Mouse (Mus musculus) heart, adult 8-10 months (tissue): ENCODE results near the gene Traf3ip3. TPM values are rescaled to one million over a fixed set of nuclear protein-coding genes. Genes with fewer than 3 reads are reported as not detected.

Source experiments
- DNase-seq: peaks from one replicate; pipeline ENCODE4 v3.0.0; 2022; ENCODE audit warnings: low spot score
- total RNA-seq, 4 experiments: library from RNA; stranded (reverse); gene quantifications; 2 replicates each; pipeline ENCODE4 v1.2.4; 2022

Gene Traf3ip3
- total RNA-seq, 4 experiments from 2014 or later = 0.63 to 1.3 (median 0.96) TPM

GRCm38 (mm10) chr1:193160317-193161032, 41.0 kb downstream of the Traf3ip3 start:
- no peak for DNase-seq

- no peak for DNase-seq
These were observed 41.9 kb downstream of the Traf3ip3 start for GRCm38 (mm10) chr1:193159613-193160012.

- DNase-seq = no peak
These were observed 42.3 kb downstream of the Traf3ip3 start for GRCm38 (mm10) chr1:193159163-193159562.

DNA sequence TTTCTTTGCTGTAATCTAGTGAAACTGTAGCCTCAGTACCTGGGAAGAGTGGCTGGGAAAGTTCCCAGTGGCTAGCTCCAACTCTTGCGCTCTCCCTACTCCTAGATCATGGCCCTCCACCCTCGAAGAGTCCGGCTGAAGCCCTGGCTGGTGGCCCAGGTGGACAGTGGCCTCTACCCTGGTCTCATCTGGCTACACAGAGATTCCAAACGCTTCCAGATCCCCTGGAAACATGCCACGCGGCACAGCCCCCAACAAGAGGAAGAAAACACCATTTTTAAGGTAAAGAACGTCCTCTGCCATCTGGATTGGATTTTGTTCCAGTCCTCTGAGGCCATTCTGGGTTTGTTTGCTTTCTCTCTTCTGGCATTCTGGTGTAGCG, 44.4 kb downstream of the Traf3ip3 start:
- no peak for DNase-seq

DNA sequence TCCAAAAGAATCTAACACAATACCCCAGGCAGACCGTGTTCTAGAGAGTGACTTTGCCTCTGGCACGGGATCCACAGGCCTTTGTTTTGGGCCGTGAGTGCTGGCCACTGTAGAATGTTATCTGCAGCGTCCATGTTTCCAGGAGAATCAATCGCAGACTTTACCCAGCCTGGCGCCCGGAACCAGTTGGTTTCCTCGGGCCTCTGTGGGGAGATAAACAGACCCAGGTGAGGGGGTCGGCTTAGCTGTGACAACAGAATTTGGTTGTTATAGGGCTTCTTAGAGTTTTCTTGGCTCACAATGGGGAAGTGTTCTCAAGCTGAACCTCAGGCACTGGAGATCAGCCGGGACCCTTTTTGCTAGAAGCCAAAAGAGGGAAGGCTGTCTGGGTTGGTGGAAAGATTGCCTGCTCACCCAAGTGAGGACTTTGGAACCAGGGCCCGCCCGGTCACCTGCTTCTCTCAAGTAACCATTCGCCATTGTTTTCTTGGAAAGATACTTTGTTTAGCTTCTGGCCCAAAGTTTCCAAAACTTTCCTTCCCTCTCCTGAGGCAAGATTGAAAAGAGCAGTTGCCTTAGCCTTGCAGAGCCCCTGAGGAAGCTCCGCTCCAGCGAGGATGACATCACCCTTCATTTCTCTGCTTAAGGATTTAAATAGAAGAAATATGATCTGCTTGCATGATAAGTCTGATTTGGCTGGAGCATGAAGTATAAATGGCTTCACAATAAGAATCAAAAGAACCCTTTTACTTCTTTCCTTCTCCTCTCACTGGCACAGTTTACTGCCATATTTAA, 45.0 kb downstream of the Traf3ip3 start:
- no peak for DNase-seq

DNA sequence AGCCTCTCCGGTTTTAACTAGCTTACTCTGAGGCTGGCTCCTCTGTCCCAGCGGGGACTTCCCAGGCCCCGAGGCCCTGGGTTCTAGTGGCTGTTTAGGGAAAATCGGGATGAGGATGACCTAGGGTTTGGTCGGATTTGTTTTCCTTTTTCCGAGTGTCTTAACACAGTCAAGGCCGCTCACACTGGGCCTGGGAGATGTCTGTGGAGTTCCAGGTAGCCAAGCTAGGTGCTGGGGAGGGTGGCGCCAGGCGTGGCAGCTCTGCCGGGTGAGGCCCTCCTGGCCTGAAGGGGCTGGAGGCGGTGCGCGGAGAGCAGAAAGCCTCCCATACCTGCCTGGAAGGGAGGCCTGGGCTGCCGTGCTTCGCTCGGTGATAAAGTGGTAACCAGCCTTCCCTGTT, 47.9 kb downstream of the Traf3ip3 start:
- no peak for DNase-seq

DNA sequence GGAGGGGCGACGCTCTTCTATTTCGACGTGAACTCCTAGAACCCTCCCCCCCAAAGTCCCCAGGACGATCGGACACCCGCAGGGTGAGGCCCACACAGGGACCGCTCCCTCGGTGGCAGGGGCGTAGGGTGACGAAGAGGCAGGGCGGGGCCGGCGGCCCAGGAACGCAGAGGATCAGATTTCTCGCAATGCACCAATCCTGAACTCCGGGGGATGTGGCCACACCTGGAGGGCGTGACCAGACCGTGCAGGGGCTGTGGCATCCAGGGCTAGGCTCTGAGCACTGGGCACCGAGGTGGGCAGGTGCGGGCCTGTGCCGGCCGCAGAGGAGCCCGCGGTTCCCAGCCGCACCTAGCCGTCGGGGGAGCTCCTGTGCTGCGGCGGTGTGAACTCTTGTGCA, 48.6 kb downstream of the Traf3ip3 start, which contains the start of gene Irf6:
Irf6 (plus strand) TSS at position 240 of the 400 bp plus-strand sequence.
- DNase-seq = no peak

DNA sequence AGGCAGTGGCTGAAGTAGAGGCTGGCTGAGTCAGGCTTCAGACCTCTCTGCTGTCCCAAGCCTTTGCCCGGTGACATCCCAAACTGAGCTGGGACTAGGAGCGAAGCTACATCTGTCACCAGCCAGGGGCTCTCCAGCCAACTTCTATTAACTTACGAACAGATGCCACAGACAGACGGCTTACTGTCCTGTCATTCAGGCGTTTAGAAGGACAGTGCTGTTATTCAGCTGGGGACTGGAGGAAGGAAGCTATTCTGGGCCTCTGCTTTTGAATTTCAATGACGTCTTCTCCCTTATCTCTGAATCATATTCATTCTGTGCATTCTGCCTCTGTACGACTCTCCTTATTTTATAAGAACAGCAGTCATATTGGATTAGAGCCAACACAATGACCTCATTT, 50.4 kb downstream of the Traf3ip3 start:
- DNase-seq = no peak

DNA sequence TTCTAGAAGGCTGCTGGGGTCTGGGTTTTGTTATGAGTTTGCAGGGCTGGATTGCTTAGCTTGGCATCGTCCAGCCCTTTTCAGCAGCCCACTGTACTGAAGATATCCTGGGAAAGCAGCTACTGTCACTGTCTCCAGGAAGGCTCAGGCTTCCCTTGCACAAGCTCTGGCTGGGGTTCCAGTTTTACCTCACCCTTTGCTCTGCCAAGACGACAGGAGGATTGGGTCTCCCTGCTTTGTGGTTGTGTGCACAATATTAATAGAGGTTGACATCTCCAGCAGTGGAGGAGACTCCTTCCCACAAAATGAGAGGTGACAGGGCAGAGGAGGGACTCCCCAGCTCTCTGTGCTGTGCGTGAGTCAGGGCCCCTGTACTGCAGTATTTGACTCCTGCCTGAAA, 52.3 kb downstream of the Traf3ip3 start:
- DNase-seq = no peak

GRCm38 (mm10) chr1:193146416-193146815, 55.1 kb downstream of the Traf3ip3 start:
- DNase-seq = no peak

DNA sequence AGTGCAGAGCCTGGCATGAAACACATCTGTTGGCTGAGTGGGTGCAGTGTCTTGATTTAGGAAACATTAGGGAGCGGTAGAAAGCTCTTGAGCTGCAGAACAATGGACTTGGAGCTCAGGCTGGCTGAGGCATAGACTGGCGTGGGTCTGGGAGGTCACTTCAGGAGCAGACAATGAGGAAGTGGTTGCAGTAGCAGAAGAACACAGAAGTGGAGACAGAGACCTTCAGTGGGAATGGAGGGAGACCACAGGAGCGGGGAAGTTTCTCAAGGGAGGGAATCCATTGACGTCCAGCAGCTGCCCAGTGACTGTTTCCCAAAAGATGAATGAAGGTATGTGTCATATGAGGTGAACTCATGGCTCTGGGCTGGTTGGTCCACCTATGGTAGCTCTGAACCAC, 56.4 kb downstream of the Traf3ip3 start:
- no peak for DNase-seq

DNA sequence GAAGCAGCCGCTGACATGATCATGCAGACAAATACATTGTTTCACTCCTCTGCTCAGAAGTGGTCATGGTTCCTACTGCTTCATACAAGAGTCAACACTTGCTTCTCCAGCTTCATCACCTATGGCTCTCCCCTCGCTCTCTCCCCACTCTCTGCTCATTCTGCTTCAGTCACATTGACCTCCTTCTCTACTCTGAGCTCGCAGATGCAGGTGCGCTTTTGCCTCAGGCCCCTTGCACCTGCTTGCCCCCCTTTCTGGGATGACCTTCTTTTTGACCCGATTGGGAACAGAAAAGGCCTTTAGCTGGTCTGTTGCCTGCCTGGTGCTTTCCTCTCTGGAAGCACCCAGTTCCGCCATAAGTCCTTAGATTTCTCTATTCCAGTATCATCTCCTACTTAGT, 57.0 kb downstream of the Traf3ip3 start:
- no peak for DNase-seq

DNA sequence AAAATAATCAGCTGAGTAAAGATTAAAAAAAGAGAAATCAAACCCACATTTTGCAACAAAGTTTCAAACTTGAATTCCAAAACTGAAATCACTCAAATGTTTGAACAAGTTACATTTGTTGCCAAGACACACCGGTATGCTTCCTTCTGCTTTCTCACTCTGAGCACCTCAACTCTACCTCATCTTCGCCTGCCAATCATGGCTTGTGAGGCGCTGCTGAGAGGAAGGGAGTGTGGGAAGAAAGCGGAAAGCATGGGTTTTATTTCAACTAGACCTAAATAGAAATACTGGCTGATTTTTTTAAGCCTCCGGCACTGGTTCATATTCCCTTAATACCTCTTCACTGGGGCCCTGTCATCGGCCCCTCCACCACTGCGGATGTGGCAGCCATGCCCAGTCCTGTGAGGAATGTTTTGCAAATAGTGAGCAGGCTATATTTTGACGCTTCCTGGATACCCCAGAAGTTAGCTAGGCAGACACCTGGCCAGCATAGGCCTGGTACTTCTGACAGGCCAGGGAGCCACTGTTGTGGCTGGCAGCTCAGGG, 58.9 kb downstream of the Traf3ip3 start:
- DNase-seq = no peak

GRCm38 (mm10) chr1:193141118-193141517, 60.4 kb downstream of the Traf3ip3 start:
- no peak for DNase-seq

- DNase-seq = no peak
These were observed 62.8 kb downstream of the Traf3ip3 start for GRCm38 (mm10) chr1:193138669-193139068.

DNA sequence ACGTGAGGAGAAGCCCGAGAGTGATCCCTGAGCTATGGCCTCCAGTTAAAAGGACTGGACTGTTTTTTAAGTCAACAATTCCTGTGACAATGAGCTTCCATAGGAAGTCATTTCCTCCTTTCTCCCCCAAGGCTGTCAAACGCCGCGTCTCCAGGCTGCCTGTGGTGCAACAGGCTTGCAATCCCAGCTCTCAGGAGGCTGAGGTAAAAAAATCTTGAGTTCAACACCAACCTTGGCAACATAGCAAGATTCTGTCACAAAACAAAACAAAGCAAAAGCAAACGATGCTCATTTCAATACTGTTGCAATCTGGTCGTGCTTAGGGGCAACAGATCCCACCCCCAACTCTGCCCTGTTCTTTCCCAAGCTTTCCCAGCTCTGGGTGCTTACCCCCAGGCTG, 63.4 kb downstream of the Traf3ip3 start:
- no peak for DNase-seq

DNA sequence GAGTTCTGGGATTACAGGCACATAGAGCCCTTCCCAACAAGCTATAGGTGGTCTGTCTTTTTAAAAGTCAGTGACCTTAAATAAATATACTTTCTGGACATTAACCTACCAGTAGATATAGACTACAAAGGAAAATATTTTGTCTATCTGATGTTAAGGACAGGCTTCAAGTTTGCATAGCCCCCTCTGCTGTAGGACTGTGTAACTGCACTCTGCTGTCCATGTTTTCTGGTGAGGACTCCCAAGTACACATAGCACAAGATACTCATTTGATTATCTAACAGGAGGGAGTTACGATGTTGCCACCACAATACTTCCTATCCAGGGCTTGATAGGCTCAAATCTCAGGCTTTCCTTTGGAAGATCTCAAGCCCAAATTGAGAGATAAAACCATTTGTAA, 67.8 kb downstream of the Traf3ip3 start:
- DNase-seq = no peak

- DNase-seq = no peak
These were observed 69.1 kb downstream of the Traf3ip3 start for GRCm38 (mm10) chr1:193132385-193132784.

- no peak for DNase-seq
These were observed 70.1 kb downstream of the Traf3ip3 start for GRCm38 (mm10) chr1:193131311-193131948.

DNA sequence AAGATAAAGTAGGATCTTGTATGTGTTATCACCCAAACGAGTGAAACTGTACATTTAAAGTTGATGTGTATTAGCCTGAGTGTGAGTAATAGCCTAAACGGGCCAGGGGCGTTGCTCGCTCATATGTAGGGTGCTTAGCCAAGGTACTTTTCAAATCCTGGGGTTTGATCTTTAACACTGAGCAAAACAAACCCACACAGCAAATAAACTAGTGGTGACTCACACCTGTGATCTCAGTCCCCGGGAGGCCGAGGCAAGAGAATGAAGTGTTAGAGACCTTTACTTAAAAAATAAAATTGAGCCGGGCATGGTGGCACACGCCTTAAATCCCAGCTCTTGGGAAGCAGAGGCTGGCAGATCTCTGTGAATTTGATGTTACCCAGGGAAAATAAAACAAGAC, 70.7 kb downstream of the Traf3ip3 start:
- no peak for DNase-seq

DNA sequence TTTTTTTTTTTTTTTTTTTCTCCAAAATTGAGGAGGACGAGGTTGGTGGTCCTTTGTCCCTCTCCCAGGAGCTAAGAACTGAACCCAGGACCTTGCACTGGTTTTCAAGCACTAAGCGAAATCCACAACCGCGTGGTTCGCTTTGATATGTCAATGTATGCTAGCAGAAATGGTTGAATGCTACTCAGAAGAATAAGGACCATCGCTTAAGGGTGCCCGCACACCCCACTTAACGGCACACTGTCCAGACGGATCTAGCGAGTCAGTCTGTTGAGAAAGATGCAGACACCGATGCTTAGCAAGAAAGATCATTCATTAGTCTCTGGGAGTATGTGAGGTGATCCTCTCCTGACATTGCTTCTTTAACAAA, 71.1 kb downstream of the Traf3ip3 start:
- no peak for DNase-seq

- peak; percentile 95 for DNase-seq
These were observed 71.6 kb downstream of the Traf3ip3 start, which contains the start of gene Diexf for GRCm38 (mm10) chr1:193129786-193130455. Diexf (minus strand) TSS chr1:193130272.
